Mouse (Mus musculus): ENCODE measurements around the gene Rapgefl1. TPM values are rescaled to one million over a fixed set of nuclear protein-coding genes. Genes with fewer than 3 reads are reported as not detected.

Rapgefl1 gene
- polyA plus RNA-seq (2012; ENCODE audit: insufficient read depth, low replicate concordance), result 0.29 TPM in 1 of 2 replicates, not detected in the other

DNA sequence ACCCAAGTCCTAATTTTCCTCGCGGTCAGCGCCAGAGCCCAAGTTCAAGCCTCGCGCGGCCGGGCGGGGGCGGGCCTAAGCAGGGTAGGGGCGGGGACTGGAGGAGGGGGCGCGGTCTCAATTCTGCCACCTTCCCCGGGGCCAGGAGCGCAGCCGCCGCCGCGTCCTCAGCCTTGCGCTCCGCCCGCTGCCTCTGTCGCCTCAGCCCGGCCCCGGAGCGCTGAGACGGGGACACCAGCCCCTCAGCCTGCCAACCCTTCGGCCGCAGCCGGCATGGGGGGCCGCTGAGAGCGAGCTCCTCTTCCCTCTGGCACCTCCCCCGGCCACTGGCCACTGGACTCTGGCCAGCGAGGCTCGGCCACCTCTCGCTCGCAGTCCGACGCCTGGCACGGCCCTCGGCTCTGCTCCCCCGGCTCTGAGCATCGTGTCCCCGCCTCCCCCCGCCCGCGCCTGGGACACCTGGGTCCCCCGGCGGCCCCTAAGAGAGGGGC is at the start of gene Rapgefl1:
Gene Rapgefl1, plus strand, starts transcription at position 135 of the 491 bp plus-strand sequence.
- no peaks in the 10 kb centered on the region for H3K9me3 ChIP-seq
- peaks cover 22% of the 10 kb centered on the region for H3K4me1 ChIP-seq
- no peak for TF ChIP-seq GATA1 (IDR thresholded peaks at IDR 0.05; ENCODE audit: borderline replicate concordance, low read length)
- no peak for TF ChIP-seq FLI1 (IDR thresholded peaks at IDR 0.05; ENCODE audit: low read length)
- peak within 1 kb of the TSS; percentile 94 for H3K4me3 ChIP-seq (replicated peaks)
- peaks cover 32% of the 10 kb centered on the region for H3K36me3 ChIP-seq (replicated peaks; ENCODE audit: low read length)
- H3K27me3 ChIP-seq (replicated peaks), result peaks cover 41% of the 10 kb centered on the region

- Histone ChIP-seq H3K9me3 (no peaks in the 10 kb centered on the region), H3K4me1 (peaks cover 89% of the 10 kb centered on the region), H3K4me3 (replicated peaks) (no peak overlapping the region)
Observed at GRCm38 (mm10) chr11:98787229-98787628, 49.4 kb upstream of the Rapgefl1 start.

DNA sequence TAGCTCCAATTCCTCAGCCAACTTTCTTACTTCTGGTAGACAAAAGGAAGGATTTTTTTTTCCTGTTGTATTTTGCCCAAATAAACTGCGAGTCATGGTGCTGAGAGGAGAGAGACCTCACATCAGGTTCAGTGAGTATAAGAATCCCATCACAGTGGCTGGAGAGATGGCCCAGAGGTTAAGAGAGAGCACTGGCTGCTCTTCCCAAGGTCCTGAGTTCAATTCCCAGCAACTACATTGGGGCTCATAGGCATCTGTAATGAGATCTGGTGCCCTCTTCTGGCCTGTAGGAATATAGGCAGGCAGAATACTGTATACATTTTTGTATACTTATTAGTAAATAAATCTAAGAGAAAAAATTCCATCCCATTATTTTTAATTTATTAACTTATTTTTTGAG is 48.9 kb upstream of the Rapgefl1 start:
- Histone ChIP-seq H3K4me1 (peaks cover 89% of the 10 kb centered on the region), H3K27me3 (replicated peaks) (no peaks in the 10 kb centered on the region), H3K4me3 (replicated peaks) (no peak overlapping the region), H3K9me3 (no peaks in the 10 kb centered on the region), H3K36me3 (replicated peaks; ENCODE audit: low read length) (no peaks in the 10 kb centered on the region)
- no peak for TF ChIP-seq FLI1 (IDR thresholded peaks at IDR 0.05; ENCODE audit: low read length)
- TF ChIP-seq GATA1 (IDR thresholded peaks at IDR 0.05; ENCODE audit: borderline replicate concordance, low read length), result no peak

More at GRCm38 (mm10) chr11:98787229-98787628, 49.4 kb upstream of the Rapgefl1 start:
- TF ChIP-seq GATA1 (IDR thresholded peaks at IDR 0.05; ENCODE audit: borderline replicate concordance, low read length), result no peak
- TF ChIP-seq FLI1 (IDR thresholded peaks at IDR 0.05; ENCODE audit: low read length), result no peak
- Histone ChIP-seq H3K36me3 (replicated peaks; ENCODE audit: low read length) (no peaks in the 10 kb centered on the region), H3K27me3 (replicated peaks) (no peaks in the 10 kb centered on the region)

- Histone ChIP-seq H3K4me3 (replicated peaks) (peak overlapping the region; percentile 96), H3K4me1 (peaks cover 89% of the 10 kb centered on the region), H3K36me3 (replicated peaks; ENCODE audit: low read length) (peaks cover 3% of the 10 kb centered on the region), H3K27me3 (replicated peaks) (no peaks in the 10 kb centered on the region), H3K9me3 (no peaks in the 10 kb centered on the region)
- TF ChIP-seq FLI1 (IDR thresholded peaks at IDR 0.05; ENCODE audit: low read length) (no peak), GATA1 (IDR thresholded peaks at IDR 0.05; ENCODE audit: borderline replicate concordance, low read length) (no peak)
Observed at GRCm38 (mm10) chr11:98788139-98788538, 48.4 kb upstream of the Rapgefl1 start.

- Histone ChIP-seq H3K4me1 (peaks cover 89% of the 10 kb centered on the region), H3K9me3 (no peaks in the 10 kb centered on the region), H3K36me3 (replicated peaks; ENCODE audit: low read length) (peaks cover 3% of the 10 kb centered on the region), H3K27me3 (replicated peaks) (no peaks in the 10 kb centered on the region), H3K4me3 (replicated peaks) (peak overlapping the region; percentile 96)
- TF ChIP-seq FLI1 (IDR thresholded peaks at IDR 0.05; ENCODE audit: low read length) (no peak), GATA1 (IDR thresholded peaks at IDR 0.05; ENCODE audit: borderline replicate concordance, low read length) (no peak)
Observed at GRCm38 (mm10) chr11:98788550-98789218, 47.9 kb upstream of the Rapgefl1 start.

GRCm38 (mm10) chr11:98789219-98789807 is 47.3 kb upstream of the Rapgefl1 start:
- no peak for TF ChIP-seq GATA1 (IDR thresholded peaks at IDR 0.05; ENCODE audit: borderline replicate concordance, low read length)
- no peak for TF ChIP-seq FLI1 (IDR thresholded peaks at IDR 0.05; ENCODE audit: low read length)
- Histone ChIP-seq H3K9me3 (no peaks in the 10 kb centered on the region), H3K27me3 (replicated peaks) (no peaks in the 10 kb centered on the region), H3K4me1 (peaks cover 89% of the 10 kb centered on the region), H3K4me3 (replicated peaks) (peak overlapping the region; percentile 96), H3K36me3 (replicated peaks; ENCODE audit: low read length) (peaks cover 3% of the 10 kb centered on the region)

DNA sequence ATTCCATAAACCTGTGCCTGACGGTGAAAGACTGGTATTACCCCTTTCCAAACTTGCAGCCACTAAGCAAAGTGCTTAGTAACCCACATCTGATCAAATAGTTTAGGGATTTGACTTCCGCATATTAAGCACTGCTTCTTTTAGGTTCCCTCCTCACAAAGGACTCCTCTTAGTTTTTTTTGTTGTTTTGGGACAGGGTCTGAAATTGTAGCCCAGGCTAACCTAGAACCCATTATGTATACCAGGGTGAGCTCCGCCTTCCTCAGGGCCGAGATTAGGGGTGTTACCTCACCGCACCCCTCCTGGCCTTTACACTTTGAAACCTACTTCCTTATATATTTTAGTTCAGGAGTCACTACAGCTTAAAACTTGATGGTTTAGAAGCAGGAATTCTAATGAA is 46.8 kb upstream of the Rapgefl1 start:
- Histone ChIP-seq H3K4me1 (peaks cover 85% of the 10 kb centered on the region), H3K36me3 (replicated peaks; ENCODE audit: low read length) (peaks cover 3% of the 10 kb centered on the region), H3K9me3 (no peaks in the 10 kb centered on the region), H3K4me3 (replicated peaks) (peak overlapping the region; percentile 96), H3K27me3 (replicated peaks) (no peaks in the 10 kb centered on the region)
- TF ChIP-seq FLI1 (IDR thresholded peaks at IDR 0.05; ENCODE audit: low read length) (no peak), GATA1 (IDR thresholded peaks at IDR 0.05; ENCODE audit: borderline replicate concordance, low read length) (no peak)

GRCm38 (mm10) chr11:98790631-98791205 is 45.9 kb upstream of the Rapgefl1 start:
- Histone ChIP-seq H3K4me1 (peaks cover 76% of the 10 kb centered on the region), H3K9me3 (no peaks in the 10 kb centered on the region), H3K27me3 (replicated peaks) (no peaks in the 10 kb centered on the region), H3K4me3 (replicated peaks) (no peak overlapping the region), H3K36me3 (replicated peaks; ENCODE audit: low read length) (peaks cover 3% of the 10 kb centered on the region)
- TF ChIP-seq GATA1 (IDR thresholded peaks at IDR 0.05; ENCODE audit: borderline replicate concordance, low read length) (no peak), FLI1 (IDR thresholded peaks at IDR 0.05; ENCODE audit: low read length) (no peak)

DNA sequence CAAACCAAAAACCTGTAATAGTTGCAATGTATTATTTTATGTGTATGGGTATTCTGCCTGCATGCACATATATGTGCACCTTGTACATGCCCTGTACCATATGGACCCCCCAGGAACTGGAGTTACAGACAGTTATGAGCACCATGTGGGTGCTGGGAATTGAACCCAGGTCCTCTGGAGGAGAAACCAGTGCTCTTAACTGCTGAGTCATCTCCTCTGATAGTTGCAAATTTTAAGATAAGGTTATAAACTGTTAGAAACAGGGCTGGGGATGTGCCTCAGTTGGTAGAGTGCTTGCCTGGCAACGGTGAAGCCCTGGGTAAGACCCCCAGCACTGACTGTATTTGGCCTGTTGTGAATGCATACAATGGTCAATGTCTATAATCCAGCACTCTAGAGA is 45.1 kb upstream of the Rapgefl1 start:
- H3K4me1 ChIP-seq, result peaks cover 71% of the 10 kb centered on the region
- TF ChIP-seq GATA1 (IDR thresholded peaks at IDR 0.05; ENCODE audit: borderline replicate concordance, low read length) (no peak), FLI1 (IDR thresholded peaks at IDR 0.05; ENCODE audit: low read length) (no peak)
- H3K9me3 ChIP-seq, result no peaks in the 10 kb centered on the region
- peaks cover 3% of the 10 kb centered on the region for H3K36me3 ChIP-seq (replicated peaks; ENCODE audit: low read length)
- H3K27me3 ChIP-seq (replicated peaks), result no peaks in the 10 kb centered on the region
- H3K4me3 ChIP-seq (replicated peaks), result no peak overlapping the region

GRCm38 (mm10) chr11:98792081-98792480 is 44.5 kb upstream of the Rapgefl1 start:
- Histone ChIP-seq H3K4me1 (peaks cover 71% of the 10 kb centered on the region), H3K4me3 (replicated peaks) (no peak overlapping the region), H3K9me3 (no peaks in the 10 kb centered on the region), H3K36me3 (replicated peaks; ENCODE audit: low read length) (peaks cover 3% of the 10 kb centered on the region), H3K27me3 (replicated peaks) (no peaks in the 10 kb centered on the region)
- TF ChIP-seq GATA1 (IDR thresholded peaks at IDR 0.05; ENCODE audit: borderline replicate concordance, low read length), result no peak
- TF ChIP-seq FLI1 (IDR thresholded peaks at IDR 0.05; ENCODE audit: low read length), result no peak

All from megakaryocyte, embryonic 14.5 days (primary cell).